Mouse (Mus musculus) liver, adult 2 months (tissue): ENCODE data around the gene Olfr371. TPM values are rescaled to one million over a fixed set of nuclear protein-coding genes. Genes with fewer than 3 reads are reported as not detected.

Experiments
- DNase-seq: peaks from one replicate; pipeline ENCODE4 v3.0.0-alpha.2; 2011; ENCODE audit warnings: low read depth, low spot score; ENCODE audit errors: extremely low read depth
- H3K27ac ChIP-seq: fragments of 200-500 bp; replicated peaks from 2 replicates; pipeline ENCODE4 v1.5.1; 2012; ENCODE audit warnings: low read depth, mild to moderate bottlenecking, control low read depth, inconsistent platforms, low read length; ENCODE audit not compliant: insufficient read depth
- H3K27me3 ChIP-seq: fragments of 200-500 bp; 2 replicates; pipeline ENCODE4 v1.6.1; 2012; ENCODE audit warnings: mild to moderate bottlenecking, moderate library complexity, low read length, inconsistent platforms; ENCODE audit not compliant: control insufficient read depth, insufficient read depth
- H3K36me3 ChIP-seq: fragments of 200-500 bp; 2 replicates; pipeline ENCODE4 v1.6.1; 2012; ENCODE audit warnings: low read length, inconsistent platforms; ENCODE audit not compliant: control insufficient read depth, insufficient read depth
- H3K4me1 ChIP-seq: fragments of 200-500 bp; 2 replicates; pipeline ENCODE4 v1.6.1; 2011; ENCODE audit warnings: low read length; ENCODE audit not compliant: control insufficient read depth, insufficient read depth
- H3K4me3 ChIP-seq: fragments of 200-500 bp; 2 replicates; pipeline ENCODE4 v1.5.1; 2011; ENCODE audit warnings: low read depth, mild to moderate bottlenecking, control low read depth, low read length, moderate library complexity; ENCODE audit not compliant: insufficient read depth
- H3K79me2 ChIP-seq: fragments of 200-500 bp; 2 replicates; pipeline ENCODE4 v1.6.1; 2012; ENCODE audit warnings: inconsistent platforms, mild to moderate bottlenecking, low read length, moderate library complexity; ENCODE audit not compliant: control insufficient read depth, insufficient read depth
- H3K9ac ChIP-seq: fragments of 200-500 bp; 2 replicates; pipeline ENCODE4 v1.6.1; 2012; ENCODE audit warnings: low read depth, mild to moderate bottlenecking, control low read depth, inconsistent platforms, low read length
- CTCF ChIP-seq: fragments of 200-500 bp; IDR thresholded peaks from 2 replicates; pipeline ENCODE4 v1.5.1; 2011; ENCODE audit warnings: low read depth, low read length, control low read depth
- POLR2A ChIP-seq: fragments of 200-500 bp; IDR thresholded peaks from 2 replicates; pipeline ENCODE4 v1.6.1; 2011; ENCODE audit warnings: low read length, control low read depth; ENCODE audit not compliant: insufficient read depth; ENCODE audit errors: extremely low read depth
- WGBS: fragments of 180-500 bp; shearing (Covaris S2); methylation state at CpG from one replicate; pipeline ENCODE4 v1.1.7; 2018; 5-methylcytosine and 5-hydroxymethylcytosine counted together
- polyA plus RNA-seq: library from polyadenylated mRNA; depleted of rRNA; stranded (reverse); fragments of >200 nt; gene quantifications from 2 replicates; pipeline ENCODE4 v1.2.3, GENCODE M21; 2012; rRNA removed
- total RNA-seq: library from RNA; depleted of rRNA; stranded (reverse); fragments of >200 nt; gene quantifications from 2 replicates; pipeline ENCODE4 v1.2.3, GENCODE M21; 2014; rRNA removed

Gene Olfr371
- total RNA-seq: not detected in 2 replicates
- polyA plus RNA-seq: not detected in 2 replicates

DNA sequence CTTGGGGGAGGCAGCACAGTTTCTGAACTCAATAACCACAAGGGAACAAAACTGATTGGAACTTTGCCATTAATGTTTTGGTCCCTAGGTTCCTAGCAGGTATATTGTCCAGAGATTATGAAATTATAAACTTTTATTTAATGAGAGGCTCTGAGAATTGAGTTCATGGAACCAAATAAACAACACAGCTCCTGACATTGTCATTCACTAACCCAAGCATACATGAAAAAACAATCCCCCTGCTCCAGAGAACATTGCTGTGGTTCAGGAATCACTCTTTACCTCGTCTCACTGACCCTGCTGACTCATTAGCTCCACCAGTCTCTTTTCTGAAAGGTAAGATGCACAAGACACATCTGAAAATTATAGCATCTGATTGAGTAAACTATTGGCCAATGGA, at the start of gene Olfr371:
Gene Olfr371 (plus strand): TSS at position 301 of the 400 bp plus-strand sequence.
- Histone ChIP-seq H3K27ac (no peak within 1 kb of the TSS), H3K27me3 (no peaks in the 10 kb centered on the region), H3K79me2 (no peaks in the 10 kb centered on the region), H3K4me3 (no peak within 1 kb of the TSS), H3K4me1 (no peaks in the 10 kb centered on the region), H3K36me3 (no peaks in the 10 kb centered on the region), H3K9ac (no peak within 1 kb of the TSS)
- DNase-seq: no peak
- 27% methylated on average over 1 of the region's 1 CpGs for WGBS
- TF ChIP-seq CTCF (no peak), POLR2A (no peak)

- 84% methylated on average over 1 of the region's 1 CpGs for WGBS
- no peak for DNase-seq
- Histone ChIP-seq H3K4me1 (no peaks in the 10 kb centered on the region), H3K27me3 (no peaks in the 10 kb centered on the region), H3K4me3 (no peak overlapping the region), H3K27ac (no peak overlapping the region), H3K36me3 (no peaks in the 10 kb centered on the region), H3K79me2 (no peaks in the 10 kb centered on the region), H3K9ac (no peak overlapping the region)
- TF ChIP-seq POLR2A (no peak), CTCF (no peak)
These were observed 33.4 kb upstream of the Olfr371 start for GRCm38 (mm10) chr8:85192346-85192745.

- Histone ChIP-seq H3K27ac (peak overlapping the region; percentile 56; the same call in 1 of the 2 replicates), H3K79me2 (no peaks in the 10 kb centered on the region), H3K9ac (no peak overlapping the region), H3K36me3 (no peaks in the 10 kb centered on the region), H3K27me3 (no peaks in the 10 kb centered on the region), H3K4me1 (no peaks in the 10 kb centered on the region), H3K4me3 (no peak overlapping the region)
- DNase-seq: no peak
- 63% methylated on average over 4 of the region's 4 CpGs for WGBS
- no peak for TF ChIP-seq CTCF
- TF ChIP-seq POLR2A: no peak
These were observed 5.6 kb upstream of the Olfr371 start for GRCm38 (mm10) chr8:85220220-85220619.

- Histone ChIP-seq H3K4me1 (no peaks in the 10 kb centered on the region), H3K27ac (peak overlapping the region; percentile 61), H3K27me3 (no peaks in the 10 kb centered on the region), H3K4me3 (no peak overlapping the region), H3K79me2 (no peaks in the 10 kb centered on the region), H3K36me3 (no peaks in the 10 kb centered on the region), H3K9ac (no peak overlapping the region)
- WGBS: 50% methylated on average over 6 of the region's 6 CpGs
- no peak for TF ChIP-seq POLR2A
- no peak for TF ChIP-seq CTCF
- DNase-seq: peak; percentile 10
These were observed 4.8 kb upstream of the Olfr371 start for GRCm38 (mm10) chr8:85220992-85221391.

- no peaks in the 10 kb centered on the region for H3K79me2 ChIP-seq
- 58% methylated on average over 1 of the region's 1 CpGs for WGBS
- no peaks in the 10 kb centered on the region for H3K36me3 ChIP-seq
- H3K27me3 ChIP-seq: no peaks in the 10 kb centered on the region
- no peak for DNase-seq
- no peak overlapping the region for H3K4me3 ChIP-seq
- no peaks in the 10 kb centered on the region for H3K4me1 ChIP-seq
- H3K27ac ChIP-seq: no peak overlapping the region
- TF ChIP-seq CTCF: no peak
- TF ChIP-seq POLR2A: no peak
- no peak overlapping the region for H3K9ac ChIP-seq
These were observed 1.5 kb downstream of the Olfr371 start for GRCm38 (mm10) chr8:85227297-85227696.

Other genes with a start within 250 kb of the Olfr371 start
- gene Junb, start 247.3 kb upstream of the Olfr371 start, total RNA-seq: 29.5 and 45.6 TPM in 2 replicates
- gene Junb, start 247.3 kb upstream of the Olfr371 start, polyA plus RNA-seq: 12.3 and 17.9 TPM in 2 replicates
- 12.4 and 14.2 TPM in 2 replicates for gene Hook2, start 235.4 kb upstream of the Olfr371 start, total RNA-seq
- gene Hook2, start 235.4 kb upstream of the Olfr371 start, polyA plus RNA-seq: 9.6 and 12.5 TPM in 2 replicates
- not detected in 2 replicates for gene Best2, start 211.5 kb upstream of the Olfr371 start, total RNA-seq
- 0.06 TPM in 1 of 2 replicates, not detected in the other for gene Best2, start 211.5 kb upstream of the Olfr371 start, polyA plus RNA-seq
- gene Asna1, start 200.7 kb upstream of the Olfr371 start, total RNA-seq: 30.3 and 33.8 TPM in 2 replicates
- 60.0 and 71.6 TPM in 2 replicates for gene Asna1, start 200.7 kb upstream of the Olfr371 start, polyA plus RNA-seq
- 83.2 and 94.1 TPM in 2 replicates for gene Trir, start 199.2 kb upstream of the Olfr371 start, total RNA-seq
- 69.5 and 80.8 TPM in 2 replicates for gene Trir, start 199.2 kb upstream of the Olfr371 start, polyA plus RNA-seq
- 15.4 and 23.3 TPM in 2 replicates for gene Tnpo2, start 189.1 kb upstream of the Olfr371 start, total RNA-seq
- 28.8 and 33.1 TPM in 2 replicates for gene Tnpo2, start 189.1 kb upstream of the Olfr371 start, polyA plus RNA-seq
- 19.9 and 21.9 TPM in 2 replicates for gene Fbxw9, start 165.9 kb upstream of the Olfr371 start, total RNA-seq
- 55.2 and 75.4 TPM in 2 replicates for gene Fbxw9, start 165.9 kb upstream of the Olfr371 start, polyA plus RNA-seq
- not detected in 2 replicates for gene Gm5741, start 158.0 kb upstream of the Olfr371 start, total RNA-seq
- gene Gm5741, start 158.0 kb upstream of the Olfr371 start, polyA plus RNA-seq: 0.70 TPM in 1 of 2 replicates, not detected in the other
- 14.8 and 15.1 TPM in 2 replicates for gene Dhps, start 154.2 kb upstream of the Olfr371 start, total RNA-seq
- 14.4 and 20.6 TPM in 2 replicates for gene Dhps, start 154.2 kb upstream of the Olfr371 start, polyA plus RNA-seq
- gene Wdr83os, start 145.2 kb upstream of the Olfr371 start, total RNA-seq: 26.3 and 33.0 TPM in 2 replicates
- gene Wdr83os, start 145.2 kb upstream of the Olfr371 start, polyA plus RNA-seq: 111 and 126 TPM in 2 replicates
- gene Wdr83, start 144.7 kb upstream of the Olfr371 start, total RNA-seq: 12.2 and 15.5 TPM in 2 replicates
- 22.5 and 26.2 TPM in 2 replicates for gene Wdr83, start 144.7 kb upstream of the Olfr371 start, polyA plus RNA-seq
- 57.2 and 70.4 TPM in 2 replicates for gene Man2b1, start 142.7 kb upstream of the Olfr371 start, total RNA-seq
- gene Man2b1, start 142.7 kb upstream of the Olfr371 start, polyA plus RNA-seq: 51.5 and 69.5 TPM in 2 replicates
- gene Zfp791, start 102.9 kb upstream of the Olfr371 start, total RNA-seq: 2.7 and 2.8 TPM in 2 replicates
- gene Zfp791, start 102.9 kb upstream of the Olfr371 start, polyA plus RNA-seq: 0.38 and 0.49 TPM in 2 replicates
- not detected in 2 replicates for gene Cks1brt, start 74.1 kb upstream of the Olfr371 start, total RNA-seq
- not detected in 2 replicates for gene Cks1brt, start 74.1 kb upstream of the Olfr371 start, polyA plus RNA-seq
- gene Orc6, start 73.6 kb downstream of the Olfr371 start, total RNA-seq: 7.5 and 7.6 TPM in 2 replicates
- 2.4 and 3.2 TPM in 2 replicates for gene Orc6, start 73.6 kb downstream of the Olfr371 start, polyA plus RNA-seq
- 81.3 and 88.0 TPM in 2 replicates for gene Vps35, start 73.8 kb downstream of the Olfr371 start, total RNA-seq
- gene Vps35, start 73.8 kb downstream of the Olfr371 start, polyA plus RNA-seq: 9.3 and 10.7 TPM in 2 replicates
- 0.34 and 0.55 TPM in 2 replicates for gene Mylk3, start 160.4 kb downstream of the Olfr371 start, total RNA-seq
- gene Mylk3, start 160.4 kb downstream of the Olfr371 start, polyA plus RNA-seq: 0.20 and 0.39 TPM in 2 replicates
- gene 4921524J17Rik, start 206.8 kb downstream of the Olfr371 start, total RNA-seq: 6.2 and 8.6 TPM in 2 replicates
- gene 4921524J17Rik, start 206.8 kb downstream of the Olfr371 start, polyA plus RNA-seq: 2.9 TPM in 2 replicates